Mouse (Mus musculus): Measurements from ENCODE around the gene Olfr1084. TPM values are rescaled to one million over a fixed set of nuclear protein-coding genes. Genes with fewer than 3 reads are reported as not detected.
"Not testable (repeated sequence)": the region's sequence is repeated elsewhere in the genome, so short reads cannot be mapped to it uniquely, and the experiment has no call there.

The Olfr1084 gene
- total RNA-seq (2014; fragmentation: Nextera tagmentation) (not detected in 2 replicates), total RNA-seq (2017) (not detected in 2 replicates)

- not testable (repeated sequence) for ATAC-seq (replicated peaks; ENCODE audit: poor library complexity, severe bottlenecking)
These were observed at the start of gene Olfr1084 for GRCm38 (mm10) chr2:86639625-86640024. Olfr1084 (minus strand) TSS chr2:86639725.

- no peak for ATAC-seq (replicated peaks; ENCODE audit: poor library complexity, severe bottlenecking)
These were observed 40.5 kb upstream of the Olfr1084 start, which contains the start of gene Olfr1086 for GRCm38 (mm10) chr2:86679992-86680391. Olfr1086 (minus strand) TSS chr2:86680092.

- ATAC-seq (replicated peaks; ENCODE audit: poor library complexity, severe bottlenecking): no peak
These were observed 22.4 kb upstream of the Olfr1084 start, which contains the start of gene Olfr1085 for GRCm38 (mm10) chr2:86661919-86662318. Olfr1085 (minus strand) TSS chr2:86662019.

DNA sequence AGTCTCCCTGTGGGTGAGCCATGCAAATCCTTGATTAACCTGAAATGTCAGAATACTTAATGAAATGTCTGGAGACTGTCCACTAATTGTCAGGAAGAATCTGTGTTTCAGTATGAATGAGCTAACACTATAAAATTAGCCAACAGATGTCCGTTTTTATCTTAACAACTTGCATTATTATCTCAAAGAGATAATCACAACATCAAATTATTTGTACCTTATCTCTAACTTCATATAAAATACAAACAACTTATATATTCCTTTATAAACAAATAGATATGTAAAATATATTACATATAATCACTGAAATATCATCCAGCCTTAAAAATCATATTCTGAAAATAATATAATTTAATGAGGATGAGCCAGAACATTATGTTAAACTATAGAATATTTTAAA is 40.7 kb downstream of the Olfr1084 start, which contains the start of gene Olfr1082:
TSS of gene Olfr1082 (minus strand) at position 101 of the 400 bp plus-strand sequence.
- not testable (repeated sequence) for ATAC-seq (replicated peaks; ENCODE audit: poor library complexity, severe bottlenecking)

Other genes starting within 250 kb of the Olfr1084 start
- gene Olfr1061, start 225.7 kb downstream of the Olfr1084 start, total RNA-seq (2014; fragmentation: Nextera tagmentation): not detected in 2 replicates
- gene Olfr1061, start 225.7 kb downstream of the Olfr1084 start, total RNA-seq (2017): not detected in 2 replicates
- gene Olfr1062, start 213.0 kb downstream of the Olfr1084 start, total RNA-seq (2014; fragmentation: Nextera tagmentation): not detected in 2 replicates
- not detected in 2 replicates for gene Olfr1062, start 213.0 kb downstream of the Olfr1084 start, total RNA-seq (2017)
- not detected in 2 replicates for gene Olfr1065, start 189.1 kb downstream of the Olfr1084 start, total RNA-seq (2014; fragmentation: Nextera tagmentation)
- gene Olfr1065, start 189.1 kb downstream of the Olfr1084 start, total RNA-seq (2017): not detected in 2 replicates
- gene Olfr1066, start 183.5 kb downstream of the Olfr1084 start, total RNA-seq (2014; fragmentation: Nextera tagmentation): not detected in 2 replicates
- gene Olfr1066, start 183.5 kb downstream of the Olfr1084 start, total RNA-seq (2017): not detected in 2 replicates
- gene Olfr228, start 152.3 kb downstream of the Olfr1084 start, total RNA-seq (2014; fragmentation: Nextera tagmentation): not detected in 2 replicates
- not detected in 2 replicates for gene Olfr228, start 152.3 kb downstream of the Olfr1084 start, total RNA-seq (2017)
- gene Olfr1076, start 131.3 kb downstream of the Olfr1084 start, total RNA-seq (2014; fragmentation: Nextera tagmentation): not detected in 2 replicates
- not detected in 2 replicates for gene Olfr1076, start 131.3 kb downstream of the Olfr1084 start, total RNA-seq (2017)
- not detected in 2 replicates for gene Olfr1079, start 97.2 kb downstream of the Olfr1084 start, total RNA-seq (2014; fragmentation: Nextera tagmentation)
- gene Olfr1079, start 97.2 kb downstream of the Olfr1084 start, total RNA-seq (2017): not detected in 2 replicates
- gene Olfr1080, start 81.5 kb downstream of the Olfr1084 start, total RNA-seq (2014; fragmentation: Nextera tagmentation): not detected in 2 replicates
- not detected in 2 replicates for gene Olfr1080, start 81.5 kb downstream of the Olfr1084 start, total RNA-seq (2017)
- gene Olfr1082, start 40.8 kb downstream of the Olfr1084 start, total RNA-seq (2014; fragmentation: Nextera tagmentation): not detected in 2 replicates
- not detected in 2 replicates for gene Olfr1082, start 40.8 kb downstream of the Olfr1084 start, total RNA-seq (2017)
- not detected in 2 replicates for gene Olfr1085, start 22.3 kb upstream of the Olfr1084 start, total RNA-seq (2014; fragmentation: Nextera tagmentation)
- gene Olfr1085, start 22.3 kb upstream of the Olfr1084 start, total RNA-seq (2017): not detected in 2 replicates
- not detected in 2 replicates for gene Olfr1086, start 40.4 kb upstream of the Olfr1084 start, total RNA-seq (2014; fragmentation: Nextera tagmentation)
- gene Olfr1086, start 40.4 kb upstream of the Olfr1084 start, total RNA-seq (2017): not detected in 2 replicates
- gene Olfr1087, start 58.7 kb upstream of the Olfr1084 start, total RNA-seq (2014; fragmentation: Nextera tagmentation): not detected in 2 replicates
- gene Olfr1087, start 58.7 kb upstream of the Olfr1084 start, total RNA-seq (2017): not detected in 2 replicates
- not detected in 2 replicates for gene Olfr1089, start 94.0 kb upstream of the Olfr1084 start, total RNA-seq (2014; fragmentation: Nextera tagmentation)
- not detected in 2 replicates for gene Olfr1089, start 94.0 kb upstream of the Olfr1084 start, total RNA-seq (2017)
- not detected in 2 replicates for gene Olfr1090, start 119.3 kb upstream of the Olfr1084 start, total RNA-seq (2014; fragmentation: Nextera tagmentation)
- not detected in 2 replicates for gene Olfr1090, start 119.3 kb upstream of the Olfr1084 start, total RNA-seq (2017)
- gene Olfr1093, start 142.8 kb upstream of the Olfr1084 start, total RNA-seq (2014; fragmentation: Nextera tagmentation): not detected in 2 replicates
- gene Olfr1093, start 142.8 kb upstream of the Olfr1084 start, total RNA-seq (2017): not detected in 2 replicates
- gene Olfr141, start 170.3 kb upstream of the Olfr1084 start, total RNA-seq (2014; fragmentation: Nextera tagmentation): not detected in 2 replicates
- gene Olfr141, start 170.3 kb upstream of the Olfr1084 start, total RNA-seq (2017): not detected in 2 replicates
- not detected in 2 replicates for gene Olfr1094, start 184.9 kb upstream of the Olfr1084 start, total RNA-seq (2014; fragmentation: Nextera tagmentation)
- gene Olfr1094, start 184.9 kb upstream of the Olfr1084 start, total RNA-seq (2017): not detected in 2 replicates
- gene Olfr1095, start 212.0 kb upstream of the Olfr1084 start, total RNA-seq (2014; fragmentation: Nextera tagmentation): not detected in 2 replicates
- gene Olfr1095, start 212.0 kb upstream of the Olfr1084 start, total RNA-seq (2017): not detected in 2 replicates
- gene Gm13723, start 235.1 kb upstream of the Olfr1084 start, total RNA-seq (2014; fragmentation: Nextera tagmentation): not detected in 2 replicates
- gene Gm13723, start 235.1 kb upstream of the Olfr1084 start, total RNA-seq (2017): not detected in 2 replicates